Mouse (Mus musculus) neural tube, embryonic 15.5 days (tissue): ENCODE data around the gene Olfr196. TPM values are rescaled to one million over a fixed set of nuclear protein-coding genes. Genes with fewer than 3 reads are reported as not detected.
"Not testable (repeated sequence)": the region's sequence is repeated elsewhere in the genome, so short reads cannot be mapped to it uniquely, and the experiment has no call there.

Experiments
- ATAC-seq: fragments of 200-750 bp; cut with Nextera tagmentation; 2 replicates; pipeline ENCODE4 v1.8.0; 2017; ENCODE audit warnings: mild to moderate bottlenecking, moderate TSS enrichment, moderate library complexity; ENCODE audit not compliant: low FRiP score
- H3K27ac ChIP-seq: fragments of 300-500 bp; sonication (generic); replicated peaks from 2 replicates; pipeline ENCODE4 v1.5.1; 2015; ENCODE audit warnings: mild to moderate bottlenecking, inconsistent platforms
- H3K27me3 ChIP-seq: fragments of 300-500 bp; sonication (generic); replicated peaks from 2 replicates; pipeline ENCODE4 v1.6.1; 2015; ENCODE audit warnings: inconsistent platforms
- H3K36me3 ChIP-seq: fragments of 300-500 bp; sonication (generic); 2 replicates; pipeline ENCODE4 v1.6.1; 2015; ENCODE audit warnings: inconsistent platforms
- H3K4me1 ChIP-seq: fragments of 300-500 bp; sonication (generic); 2 replicates; pipeline ENCODE4 v1.6.1; 2015; ENCODE audit warnings: inconsistent platforms
- H3K4me2 ChIP-seq: fragments of 300-500 bp; sonication (generic); 2 replicates; pipeline ENCODE4 v1.6.1; 2015; ENCODE audit warnings: inconsistent platforms, mild to moderate bottlenecking, moderate library complexity
- H3K4me3 ChIP-seq: fragments of 300-500 bp; sonication (generic); replicated peaks from 2 replicates; pipeline ENCODE4 v1.5.1; 2015; ENCODE audit warnings: mild to moderate bottlenecking, inconsistent platforms
- H3K9ac ChIP-seq: fragments of 300-500 bp; sonication (generic); replicated peaks from 2 replicates; pipeline ENCODE4 v1.6.1; 2015; ENCODE audit warnings: mild to moderate bottlenecking, inconsistent platforms
- H3K9me3 ChIP-seq: fragments of 300-500 bp; sonication (generic); replicated peaks from 2 replicates; pipeline ENCODE4 v1.6.1; 2016; ENCODE audit warnings: inconsistent platforms
- WGBS: fragments of 180-500 bp; shearing (Covaris S2); methylation state at CpG from one replicate; pipeline ENCODE4 v1.1.7; 2015; ENCODE audit warnings: mixed read lengths; 5-methylcytosine and 5-hydroxymethylcytosine counted together
- polyA plus RNA-seq: library from polyadenylated mRNA; unstranded; fragments of >200 nt; fragmentation: Nextera tagmentation; extraction: Ambion mirVana; gene quantifications from 2 replicates; pipeline ENCODE4 v1.2.1, GENCODE M21; 2015

Gene Olfr196
- polyA plus RNA-seq, result not detected in 2 replicates

DNA sequence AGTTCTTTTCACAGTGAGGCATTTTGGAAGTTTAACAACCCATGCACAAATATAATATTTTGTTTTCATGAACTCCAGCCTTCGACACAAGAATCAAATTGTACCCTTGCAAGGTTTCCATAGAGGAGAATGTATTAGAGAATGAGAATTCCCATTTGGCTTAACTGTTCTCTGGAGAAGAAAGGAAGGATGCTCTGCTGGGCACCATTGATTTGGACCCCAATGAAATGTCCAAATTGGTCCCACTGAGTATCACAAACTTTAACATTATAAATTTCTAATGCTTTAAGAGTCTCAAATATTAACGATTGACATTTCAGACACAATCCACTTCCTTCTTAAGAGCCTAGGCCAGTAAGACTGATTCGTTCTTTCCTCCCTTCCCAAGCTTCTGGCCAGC is at the start of gene Olfr196:
Gene Olfr196, minus strand, starts transcription at position 101 of the 400 bp plus-strand sequence.
- 81% methylated on average over 3 of the region's 3 CpGs for WGBS
- no peak for ATAC-seq

GRCm38 (mm10) chr16:59219667-59220066 is 49.4 kb upstream of the Olfr196 start, which contains the start of gene Olfr199:
Olfr199 (minus strand) TSS chr16:59219767.
- WGBS, result 73% methylated on average over 1 of the region's 1 CpGs
- not testable (repeated sequence) for ATAC-seq, H3K4me1 ChIP-seq, H3K27me3 ChIP-seq, H3K36me3 ChIP-seq, H3K4me2 ChIP-seq, H3K4me3 ChIP-seq, H3K27ac ChIP-seq, H3K9ac ChIP-seq, H3K9me3 ChIP-seq

More for the DNA sequence above, at the start of gene Olfr196:
- Histone ChIP-seq H3K4me3 (no peak within 1 kb of the TSS), H3K27me3 (no peaks in the 10 kb centered on the region), H3K4me1 (no peaks in the 10 kb centered on the region), H3K4me2 (no peak within 1 kb of the TSS), H3K9ac (no peak within 1 kb of the TSS), H3K27ac (no peak within 1 kb of the TSS), H3K36me3 (no peaks in the 10 kb centered on the region), H3K9me3 (no peaks in the 10 kb centered on the region)

- not testable (repeated sequence) for ATAC-seq, H3K9ac ChIP-seq, H3K4me3 ChIP-seq, H3K27ac ChIP-seq, H3K27me3 ChIP-seq, H3K36me3 ChIP-seq, H3K9me3 ChIP-seq, H3K4me2 ChIP-seq, H3K4me1 ChIP-seq
- WGBS, result 82% methylated on average over 3 of the region's 3 CpGs
These were observed 47.6 kb upstream of the Olfr196 start for GRCm38 (mm10) chr16:59217861-59218260.

DNA sequence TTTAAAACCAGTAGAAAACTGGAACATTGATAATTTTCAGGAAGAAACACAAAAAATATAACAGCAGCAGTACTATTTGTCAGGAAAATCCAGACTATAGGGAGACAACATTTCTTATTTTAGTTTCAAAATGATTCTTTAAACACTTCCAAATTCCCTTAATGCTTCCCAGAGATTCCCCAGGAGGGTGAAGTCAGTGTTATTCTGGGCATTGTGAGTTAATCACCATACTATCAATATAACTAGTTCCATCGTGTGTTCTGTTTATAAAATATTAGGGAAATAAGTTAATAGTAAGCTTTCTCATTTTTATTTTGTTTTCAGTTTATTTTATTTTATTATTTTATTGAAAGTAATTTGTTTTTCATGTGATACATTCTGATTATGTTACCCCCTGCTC is 33.2 kb upstream of the Olfr196 start, which contains the start of gene Olfr198:
Gene Olfr198, minus strand, starts transcription at position 101 of the 400 bp plus-strand sequence.
- not testable (repeated sequence) for ATAC-seq, H3K4me1 ChIP-seq, H3K4me3 ChIP-seq, H3K27me3 ChIP-seq, H3K27ac ChIP-seq, H3K9ac ChIP-seq, H3K9me3 ChIP-seq, H3K4me2 ChIP-seq, H3K36me3 ChIP-seq
- WGBS, result 67% methylated on average over 1 of the region's 1 CpGs

DNA sequence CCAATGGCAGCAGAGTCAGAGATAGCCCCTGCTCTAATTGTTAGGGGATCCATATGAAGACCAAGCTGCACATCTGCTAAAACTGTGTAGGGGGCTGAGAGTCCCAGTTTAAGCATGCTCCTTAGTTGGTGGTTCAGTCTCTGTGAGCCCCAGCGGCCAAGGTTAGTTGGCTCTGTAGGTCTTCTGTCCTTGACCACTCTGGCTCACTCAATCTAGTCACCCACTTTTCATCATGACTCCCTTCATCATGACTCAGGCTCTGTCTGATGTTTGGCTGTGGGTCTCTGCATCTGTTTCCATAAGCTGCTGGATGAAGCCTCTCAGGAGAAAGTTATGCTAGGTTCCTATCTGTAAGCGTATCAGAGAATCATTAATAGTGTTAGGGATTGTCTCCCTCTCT is 18.3 kb downstream of the Olfr196 start:
- ATAC-seq, result no peak

DNA sequence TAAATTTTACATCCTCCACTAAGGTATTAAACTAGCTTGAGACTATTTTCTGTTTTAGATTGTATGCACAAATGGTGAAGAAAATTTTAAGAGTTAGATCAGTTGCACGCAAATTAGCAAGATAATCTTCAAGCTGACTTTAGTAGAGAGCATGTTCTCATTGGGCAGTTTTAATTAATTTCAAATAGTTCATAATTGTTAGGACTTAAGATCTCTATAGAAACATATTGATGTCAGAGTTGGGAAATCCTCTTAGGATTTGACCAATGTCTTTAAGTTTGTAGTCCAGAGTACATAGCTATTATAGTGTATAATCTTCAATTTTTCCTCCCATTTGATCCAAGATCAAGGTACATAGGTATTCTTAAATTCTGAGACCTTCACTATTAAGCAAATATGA is 23.5 kb downstream of the Olfr196 start, which contains the start of gene Olfr195:
Gene Olfr195, plus strand, starts transcription at position 301 of the 400 bp plus-strand sequence.
- Histone ChIP-seq H3K4me1 (no peaks in the 10 kb centered on the region), H3K27ac (no peak within 1 kb of the TSS), H3K9me3 (no peaks in the 10 kb centered on the region), H3K27me3 (no peaks in the 10 kb centered on the region), H3K9ac (no peak within 1 kb of the TSS), H3K4me3 (no peak within 1 kb of the TSS), H3K36me3 (no peaks in the 10 kb centered on the region), H3K4me2 (no peak within 1 kb of the TSS)
- 95% methylated on average over 1 of the region's 1 CpGs for WGBS
- no peak for ATAC-seq

More for the DNA sequence above, 18.3 kb downstream of the Olfr196 start:
- WGBS, result 88% methylated on average over 2 of the region's 2 CpGs
- H3K9ac ChIP-seq, result no peak overlapping the region
- no peaks in the 10 kb centered on the region for H3K36me3 ChIP-seq
- H3K9me3 ChIP-seq, result no peaks in the 10 kb centered on the region
- no peak overlapping the region for H3K4me3 ChIP-seq
- no peaks in the 10 kb centered on the region for H3K4me1 ChIP-seq
- H3K27me3 ChIP-seq, result no peaks in the 10 kb centered on the region
- H3K27ac ChIP-seq, result no peak overlapping the region
- no peak overlapping the region for H3K4me2 ChIP-seq

GRCm38 (mm10) chr16:59141105-59141504 is 29.1 kb downstream of the Olfr196 start:
- Histone ChIP-seq H3K27ac (no peak overlapping the region), H3K4me3 (no peak overlapping the region), H3K9ac (no peak overlapping the region), H3K27me3 (no peaks in the 10 kb centered on the region), H3K9me3 (no peaks in the 10 kb centered on the region), H3K36me3 (no peaks in the 10 kb centered on the region), H3K4me2 (no peak overlapping the region), H3K4me1 (no peaks in the 10 kb centered on the region)
- ATAC-seq, result no peak

GRCm38 (mm10) chr16:59130740-59131139 is 39.5 kb downstream of the Olfr196 start:
- Histone ChIP-seq H3K27me3 (no peaks in the 10 kb centered on the region), H3K9ac (no peak overlapping the region), H3K4me2 (no peak overlapping the region), H3K9me3 (no peaks in the 10 kb centered on the region), H3K27ac (no peak overlapping the region), H3K36me3 (no peaks in the 10 kb centered on the region), H3K4me3 (no peak overlapping the region), H3K4me1 (no peaks in the 10 kb centered on the region)
- ATAC-seq, result no peak
- 93% methylated on average over 1 of the region's 1 CpGs for WGBS

GRCm38 (mm10) chr16:59120969-59121368 is 49.3 kb downstream of the Olfr196 start, which contains the start of gene Olfr194:
Olfr194 (minus strand) TSS chr16:59121069.
- Histone ChIP-seq H3K36me3 (no peaks in the 10 kb centered on the region), H3K27ac (no peak within 1 kb of the TSS), H3K4me1 (no peaks in the 10 kb centered on the region), H3K9me3 (no peaks in the 10 kb centered on the region), H3K4me2 (no peak within 1 kb of the TSS), H3K9ac (no peak within 1 kb of the TSS), H3K27me3 (no peaks in the 10 kb centered on the region), H3K4me3 (no peak within 1 kb of the TSS)
- no peak for ATAC-seq

Other genes with a start within 250 kb of the Olfr196 start
- not detected in 2 replicates for gene Olfr181, start 241.7 kb downstream of the Olfr196 start, polyA plus RNA-seq
- not detected in 2 replicates for gene Olfr180, start 241.1 kb downstream of the Olfr196 start, polyA plus RNA-seq
- not detected in 2 replicates for gene Olfr183, start 175.1 kb downstream of the Olfr196 start, polyA plus RNA-seq
- gene Olfr186, start 140.2 kb downstream of the Olfr196 start, polyA plus RNA-seq, result not detected in 2 replicates
- gene Olfr187, start 130.7 kb downstream of the Olfr196 start, polyA plus RNA-seq, result not detected in 2 replicates
- not detected in 2 replicates for gene Olfr190, start 92.4 kb downstream of the Olfr196 start, polyA plus RNA-seq
- gene Olfr191, start 80.6 kb downstream of the Olfr196 start, polyA plus RNA-seq, result not detected in 2 replicates
- gene Olfr193, start 58.6 kb downstream of the Olfr196 start, polyA plus RNA-seq, result not detected in 2 replicates
- not detected in 2 replicates for gene Olfr194, start 49.4 kb downstream of the Olfr196 start, polyA plus RNA-seq
- gene Olfr195, start 23.4 kb downstream of the Olfr196 start, polyA plus RNA-seq, result not detected in 2 replicates
- gene Olfr198, start 33.1 kb upstream of the Olfr196 start, polyA plus RNA-seq, result not detected in 2 replicates
- gene Olfr199, start 49.3 kb upstream of the Olfr196 start, polyA plus RNA-seq, result not detected in 2 replicates
- not detected in 2 replicates for gene Olfr201, start 102.2 kb upstream of the Olfr196 start, polyA plus RNA-seq
- gene Olfr202, start 116.3 kb upstream of the Olfr196 start, polyA plus RNA-seq, result not detected in 2 replicates
- gene Olfr203, start 128.4 kb upstream of the Olfr196 start, polyA plus RNA-seq, result not detected in 2 replicates
- not detected in 2 replicates for gene Olfr204, start 147.8 kb upstream of the Olfr196 start, polyA plus RNA-seq
- gene Olfr205, start 160.7 kb upstream of the Olfr196 start, polyA plus RNA-seq, result not detected in 2 replicates
- gene Olfr206, start 178.8 kb upstream of the Olfr196 start, polyA plus RNA-seq, result not detected in 2 replicates
- gene Olfr209, start 193.5 kb upstream of the Olfr196 start, polyA plus RNA-seq, result not detected in 2 replicates
- not detected in 2 replicates for gene Gabrr3, start 236.9 kb upstream of the Olfr196 start, polyA plus RNA-seq